Mouse (Mus musculus): Measurements from ENCODE around the gene Noc2l. TPM values are rescaled to one million over a fixed set of nuclear protein-coding genes. Genes with fewer than 3 reads are reported as not detected.

The Noc2l gene
- total RNA-seq, 4 experiments from 2014 or later: 22.1 to 24.5 (median 22.8) TPM

Small RNA genes lying within 50 kb of the gene (microRNA-seq; reads per million reads assigned to microRNA genes)
- 2.5 reads per million for gene Mir7658

Other genes starting within 250 kb of the Noc2l start
- 1 to 10 TPM; 2.6 to 3.2 (median 2.8) TPM for gene B3galt6, start 243.4 kb upstream of the Noc2l start, total RNA-seq (2022)
- gene Sdf4, start 243.1 kb upstream of the Noc2l start, total RNA-seq (2022): 100 to 1,000 TPM in 1 of 4 experiments, 10 to 100 TPM in 3; 72.8 to 103 (median 87.1) TPM
- gene Tnfrsf4, start 222.2 kb upstream of the Noc2l start, total RNA-seq (2022): not detected
- under 1 TPM in 2 of 4 experiments, not detected in 2; 0.25 to 0.75 TPM for gene Tnfrsf18, start 209.8 kb upstream of the Noc2l start, total RNA-seq (2022)
- under 1 TPM in 1 of 4 experiments, not detected in 3; 0.28 TPM for gene Ttll10, start 176.6 kb upstream of the Noc2l start, total RNA-seq (2022)
- 1 to 10 TPM; 2.1 to 3.3 (median 2.3) TPM for gene 9430015G10Rik, start 126.0 kb upstream of the Noc2l start, total RNA-seq (2022)
- under 1 TPM in 1 of 4 experiments, not detected in 3; 0.09 TPM for gene Rnf223, start 105.5 kb upstream of the Noc2l start, total RNA-seq (2022)
- gene Agrn, start 38.5 kb upstream of the Noc2l start, total RNA-seq (2022): 10 to 100 TPM; 21.0 to 27.6 (median 24.5) TPM
- 1 to 10 TPM; 1.7 to 2.8 (median 2.0) TPM for gene Isg15, start 35.2 kb upstream of the Noc2l start, total RNA-seq (2022)
- 10 to 100 TPM; 10.1 to 14.4 (median 12.2) TPM for gene AW011738, start 32.7 kb upstream of the Noc2l start, total RNA-seq (2022)
- 100 to 1,000 TPM; 327 to 378 (median 333) TPM for gene Perm1, start 20.1 kb upstream of the Noc2l start, total RNA-seq (2022)
- gene Plekhn1, start 1.2 kb upstream of the Noc2l start, total RNA-seq (2022): 10 to 100 TPM in 3 of 4 experiments, 1 to 10 TPM in 1; 9.5 to 11.8 (median 10.9) TPM
- under 1 TPM in 2 of 4 experiments, not detected in 2; 0.22 TPM for gene Samd11, start 19.6 kb downstream of the Noc2l start, total RNA-seq (2022)
- gene Vmn2r-ps159, start 95.1 kb downstream of the Noc2l start, total RNA-seq (2022): not detected

Measured in heart, adult 8-10 months (tissue).